Mouse (Mus musculus) lung, postnatal 36 days (tissue): ENCODE measurements around the gene Ssc4d.
A peak's percentile ranks its signal among the peaks of the same experiment; 100 is the strongest.

Experiments
- DNase-seq: peaks from one replicate; pipeline ENCODE4 v3.0.0; 2022; ENCODE audit warnings: mixed read lengths

Gene Ssc4d

DNA sequence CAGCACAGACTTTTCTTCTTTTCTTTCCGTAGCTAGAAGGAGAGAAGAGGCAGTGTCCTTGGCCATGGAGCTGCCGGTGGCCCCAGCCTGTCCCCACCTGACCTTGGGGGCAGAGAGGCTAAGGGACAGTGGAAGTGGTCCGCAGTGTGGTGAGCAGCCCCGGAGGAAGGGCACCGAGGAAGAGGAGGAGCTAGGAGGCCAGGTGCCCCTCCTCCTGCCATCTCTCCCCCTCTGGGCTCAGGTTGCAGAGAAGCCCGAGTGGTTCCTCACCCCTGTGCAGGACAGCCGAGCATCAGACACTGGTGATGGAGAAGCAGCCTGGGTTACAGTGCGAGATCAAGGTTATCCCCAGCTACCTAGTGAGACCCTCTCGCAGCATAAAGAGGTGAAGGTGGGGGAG, at the start of gene Ssc4d:
Gene Ssc4d, minus strand, starts transcription at position 167 of the 400 bp plus-strand sequence.
- no peak for DNase-seq

GRCm38 (mm10) chr5:136019907-136020306, 45.6 kb upstream of the Ssc4d start:
- DNase-seq = peak; percentile 40

GRCm38 (mm10) chr5:136018726-136019125, 44.4 kb upstream of the Ssc4d start:
- no peak for DNase-seq

GRCm38 (mm10) chr5:136017262-136017661, 42.9 kb upstream of the Ssc4d start:
- DNase-seq = no peak

- peak; percentile 61 for DNase-seq
Observed at GRCm38 (mm10) chr5:136016014-136016876, 41.9 kb upstream of the Ssc4d start.

- DNase-seq = no peak
Observed at GRCm38 (mm10) chr5:136015586-136015985, 41.3 kb upstream of the Ssc4d start.

GRCm38 (mm10) chr5:136014877-136015276, 40.5 kb upstream of the Ssc4d start:
- DNase-seq = no peak

DNA sequence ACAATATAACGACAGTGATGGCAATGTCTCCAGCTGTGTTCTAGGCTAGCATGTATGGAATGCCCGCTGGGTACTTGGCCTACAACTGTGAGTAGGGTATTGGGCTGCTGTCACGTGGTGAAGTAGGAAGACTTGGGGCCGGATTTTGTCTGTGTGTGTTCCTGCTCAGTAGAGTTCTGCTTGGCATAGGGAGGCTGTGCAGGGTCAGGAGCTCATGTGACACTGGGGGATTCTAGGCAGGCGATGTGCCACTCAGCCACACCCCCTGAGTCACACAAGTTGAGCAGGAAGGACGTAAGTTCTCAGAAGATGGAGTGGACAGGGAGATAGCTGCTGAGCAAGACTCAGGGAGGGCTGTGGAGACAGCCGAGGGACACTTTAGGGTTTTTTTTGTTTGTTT, 33.4 kb upstream of the Ssc4d start:
- no peak for DNase-seq

- no peak for DNase-seq
Observed at GRCm38 (mm10) chr5:136004537-136004936, 30.2 kb upstream of the Ssc4d start.

GRCm38 (mm10) chr5:136002751-136003151, 28.4 kb upstream of the Ssc4d start:
- no peak for DNase-seq

DNA sequence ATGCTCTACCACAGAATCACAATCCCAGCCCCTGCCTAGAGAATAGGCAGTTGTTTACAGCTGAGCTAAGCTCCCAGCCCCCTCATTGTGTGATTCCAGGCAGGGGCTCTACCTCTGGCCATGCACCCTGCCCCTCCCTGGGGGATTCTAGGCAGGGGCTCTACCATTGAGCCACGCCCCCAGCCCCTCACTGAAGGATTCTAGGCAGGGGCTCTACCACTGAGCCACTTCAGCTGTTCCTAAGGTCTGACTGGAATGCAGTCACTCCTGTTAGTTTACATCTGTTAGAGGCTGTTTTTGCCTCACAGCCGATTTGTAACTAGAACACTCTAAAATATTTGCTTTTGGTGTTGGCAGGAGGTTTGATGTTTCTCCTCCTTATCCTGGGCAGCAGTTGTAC, 28.0 kb upstream of the Ssc4d start:
- DNase-seq = peak; percentile 60

DNA sequence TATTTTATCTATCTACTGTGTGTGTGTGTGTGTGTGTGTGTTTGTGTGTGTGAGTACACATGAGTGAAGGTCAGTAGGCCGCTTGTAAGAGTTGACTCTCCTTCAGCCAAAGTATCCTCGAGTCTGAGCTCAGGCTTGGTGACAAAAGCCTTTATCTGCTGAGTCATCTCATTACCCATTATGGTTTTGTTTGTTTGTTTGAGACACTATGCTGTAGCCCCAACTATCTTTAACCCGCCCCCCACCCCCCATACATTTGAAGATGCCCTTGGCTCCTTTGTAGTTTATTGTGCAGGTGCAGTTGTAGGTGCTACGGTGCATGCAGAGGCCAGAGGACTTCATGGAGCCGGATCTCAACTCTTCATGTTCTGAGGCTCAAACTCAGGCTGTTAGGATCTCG, 26.9 kb upstream of the Ssc4d start:
- DNase-seq = no peak

DNA sequence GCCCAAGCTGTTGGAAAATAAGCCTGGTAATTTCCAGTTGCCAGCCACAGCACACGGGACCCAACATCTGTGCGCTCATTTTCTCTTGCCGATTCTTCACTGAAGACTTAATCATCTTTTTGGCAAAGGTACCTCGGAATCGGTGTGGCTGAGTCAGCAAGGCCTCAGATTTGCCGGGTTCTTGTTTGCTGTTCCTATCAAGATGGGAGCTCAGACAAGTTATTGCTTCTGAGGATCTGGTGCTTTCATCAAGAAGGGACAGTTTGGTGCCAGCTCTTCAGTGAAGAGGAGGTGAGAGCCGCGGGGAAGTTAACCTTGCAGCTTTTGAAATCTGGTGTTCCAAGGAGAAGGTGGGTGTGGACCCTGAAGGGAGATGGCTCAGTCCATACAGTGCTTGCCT, 21.8 kb upstream of the Ssc4d start:
- no peak for DNase-seq

GRCm38 (mm10) chr5:135994725-135995687, 20.7 kb upstream of the Ssc4d start, which contains the start of gene Dtx2:
Dtx2 (plus strand) TSS chr5:135994800.
- peak; percentile 96 for DNase-seq

- DNase-seq = no peak
Observed at GRCm38 (mm10) chr5:135994335-135994724, 20.0 kb upstream of the Ssc4d start.

- DNase-seq = no peak
Observed at GRCm38 (mm10) chr5:135993381-135993965, 19.1 kb upstream of the Ssc4d start.

DNA sequence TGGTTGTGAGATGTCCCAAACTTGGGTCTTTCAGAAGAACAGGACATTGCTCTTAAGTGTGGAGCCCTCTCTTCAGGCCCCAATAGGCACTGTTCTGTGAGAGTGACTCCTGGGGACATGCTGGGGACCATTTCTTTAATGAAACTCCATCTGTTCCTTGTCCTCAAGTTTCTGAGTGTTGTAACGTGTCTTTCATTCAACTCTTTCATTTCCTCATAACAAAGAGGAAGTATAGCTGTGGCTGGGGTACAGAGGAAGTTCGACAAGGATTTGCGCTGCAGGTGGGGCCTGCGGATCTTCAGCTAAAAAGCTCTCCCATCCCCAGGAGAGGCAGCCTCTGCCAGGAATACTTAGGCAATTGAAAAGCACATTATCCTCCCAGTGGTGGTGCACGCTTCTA, 16.3 kb upstream of the Ssc4d start:
- peak; percentile 43 for DNase-seq

DNA sequence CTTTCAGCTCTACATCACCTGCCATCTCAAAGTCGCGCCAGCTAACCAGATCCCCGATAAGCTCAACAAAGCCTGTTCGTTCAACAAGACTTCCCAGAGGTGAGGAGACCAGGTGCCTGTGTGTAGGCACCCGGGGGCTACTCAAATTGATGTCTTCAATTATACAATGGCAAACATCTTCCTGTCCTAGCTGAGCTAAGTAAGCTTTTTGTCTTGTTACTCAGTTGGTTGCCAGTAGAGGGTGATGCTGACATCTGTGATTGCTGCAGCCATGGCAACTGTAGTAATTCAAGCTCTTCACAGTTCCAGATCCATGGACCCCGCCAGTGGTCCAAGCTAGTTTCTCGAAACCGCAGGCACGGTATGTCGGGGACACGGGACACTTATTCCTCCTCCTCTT, 12.9 kb upstream of the Ssc4d start:
- DNase-seq = peak; percentile 33

- DNase-seq = no peak
Observed at GRCm38 (mm10) chr5:135984546-135985044, 10.3 kb upstream of the Ssc4d start.

- DNase-seq = peak; percentile 73
Observed at GRCm38 (mm10) chr5:135982398-135982797, 8.1 kb upstream of the Ssc4d start.

DNA sequence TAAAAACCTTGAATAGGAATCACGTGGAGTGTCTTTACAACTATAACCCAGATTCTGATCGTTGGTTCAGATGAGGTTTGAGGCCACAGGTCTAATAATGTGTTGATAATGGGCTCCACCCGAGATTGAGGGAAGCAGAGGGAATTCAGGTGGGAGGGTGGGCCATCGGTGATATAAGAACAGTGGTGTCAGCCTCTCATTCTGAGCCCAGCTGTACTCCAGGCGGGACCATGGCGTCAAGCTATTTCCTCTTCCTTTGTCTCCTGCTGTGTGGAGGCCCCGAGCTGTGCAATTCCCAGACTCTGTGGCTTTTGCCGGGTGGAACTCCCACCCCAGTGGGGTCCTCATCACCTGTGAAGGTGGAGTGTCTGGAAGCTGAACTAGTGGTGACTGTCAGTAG, 5.6 kb upstream of the Ssc4d start, which contains the start of gene Zp3:
Gene Zp3, plus strand, starts transcription at position 196 of the 400 bp plus-strand sequence.
- DNase-seq = no peak

- no peak for DNase-seq
Observed at GRCm38 (mm10) chr5:135979381-135979780, 5.0 kb upstream of the Ssc4d start.
